Mouse (Mus musculus) liver, adult 2 months (tissue): ENCODE data around the gene Map4k5. TPM values are rescaled to one million over a fixed set of nuclear protein-coding genes. Genes with fewer than 3 reads are reported as not detected.

Experiments
- DNase-seq: peaks from one replicate; pipeline ENCODE4 v3.0.0-alpha.2; 2011; ENCODE audit warnings: low read depth, low spot score; ENCODE audit errors: extremely low read depth
- H3K27ac ChIP-seq: fragments of 200-500 bp; replicated peaks from 2 replicates; pipeline ENCODE4 v1.5.1; 2012; ENCODE audit warnings: low read depth, mild to moderate bottlenecking, control low read depth, inconsistent platforms, low read length; ENCODE audit not compliant: insufficient read depth
- H3K27me3 ChIP-seq: fragments of 200-500 bp; 2 replicates; pipeline ENCODE4 v1.6.1; 2012; ENCODE audit warnings: mild to moderate bottlenecking, moderate library complexity, low read length, inconsistent platforms; ENCODE audit not compliant: control insufficient read depth, insufficient read depth
- H3K36me3 ChIP-seq: fragments of 200-500 bp; 2 replicates; pipeline ENCODE4 v1.6.1; 2012; ENCODE audit warnings: low read length, inconsistent platforms; ENCODE audit not compliant: control insufficient read depth, insufficient read depth
- H3K4me1 ChIP-seq: fragments of 200-500 bp; 2 replicates; pipeline ENCODE4 v1.6.1; 2011; ENCODE audit warnings: low read length; ENCODE audit not compliant: control insufficient read depth, insufficient read depth
- H3K4me3 ChIP-seq: fragments of 200-500 bp; 2 replicates; pipeline ENCODE4 v1.5.1; 2011; ENCODE audit warnings: low read depth, mild to moderate bottlenecking, control low read depth, low read length, moderate library complexity; ENCODE audit not compliant: insufficient read depth
- H3K79me2 ChIP-seq: fragments of 200-500 bp; 2 replicates; pipeline ENCODE4 v1.6.1; 2012; ENCODE audit warnings: inconsistent platforms, mild to moderate bottlenecking, low read length, moderate library complexity; ENCODE audit not compliant: control insufficient read depth, insufficient read depth
- H3K9ac ChIP-seq: fragments of 200-500 bp; 2 replicates; pipeline ENCODE4 v1.6.1; 2012; ENCODE audit warnings: low read depth, mild to moderate bottlenecking, control low read depth, inconsistent platforms, low read length
- CTCF ChIP-seq: fragments of 200-500 bp; IDR thresholded peaks from 2 replicates; pipeline ENCODE4 v1.5.1; 2011; ENCODE audit warnings: low read depth, low read length, control low read depth
- POLR2A ChIP-seq: fragments of 200-500 bp; IDR thresholded peaks from 2 replicates; pipeline ENCODE4 v1.6.1; 2011; ENCODE audit warnings: low read length, control low read depth; ENCODE audit not compliant: insufficient read depth; ENCODE audit errors: extremely low read depth
- WGBS: fragments of 180-500 bp; shearing (Covaris S2); methylation state at CpG from one replicate; pipeline ENCODE4 v1.1.7; 2018; 5-methylcytosine and 5-hydroxymethylcytosine counted together
- polyA plus RNA-seq: library from polyadenylated mRNA; depleted of rRNA; stranded (reverse); fragments of >200 nt; gene quantifications from 2 replicates; pipeline ENCODE4 v1.2.3, GENCODE M21; 2012
- total RNA-seq: library from RNA; depleted of rRNA; stranded (reverse); fragments of >200 nt; gene quantifications from 2 replicates; pipeline ENCODE4 v1.2.3, GENCODE M21; 2014

The Map4k5 gene
- total and polyA plus RNA-seq, 2 experiments, result 3.6 to 15.6 TPM

DNA sequence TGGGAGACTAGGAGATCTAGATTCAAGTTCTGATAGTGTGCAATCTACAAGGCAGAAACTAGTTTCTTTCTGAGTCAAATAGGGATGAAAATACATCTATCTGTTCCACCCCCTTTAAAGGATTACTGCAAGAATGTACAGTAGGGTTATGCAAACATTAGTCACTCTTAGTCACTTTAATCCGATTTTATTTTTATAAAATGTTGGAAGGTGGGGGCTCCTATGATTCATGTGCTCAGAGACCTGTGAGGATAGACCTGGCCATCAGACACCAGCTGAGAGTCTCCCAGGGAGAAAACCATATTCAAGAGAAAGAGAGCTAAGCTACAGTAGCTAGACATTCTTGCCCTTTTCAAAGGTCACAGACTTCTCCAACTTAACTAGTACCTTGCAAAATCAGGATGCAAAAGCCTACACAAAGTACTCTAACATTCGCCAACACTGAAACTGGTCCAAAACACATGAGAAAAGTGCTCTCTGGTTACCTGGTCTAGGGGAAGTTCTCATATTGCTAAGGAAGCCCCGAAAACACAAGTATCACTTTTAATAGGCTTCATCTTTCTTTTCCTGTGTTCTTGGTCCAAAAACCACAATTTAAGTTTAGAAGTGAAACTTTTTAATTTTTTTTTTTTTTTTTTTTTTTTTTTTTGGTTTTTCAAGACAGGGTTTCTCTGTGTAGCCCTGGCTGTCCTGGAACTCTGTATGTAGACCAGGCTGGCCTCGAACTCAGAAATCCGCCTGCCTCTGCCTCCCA is 7.7 kb downstream of the Map4k5 start:
- no peaks in the 10 kb centered on the region for H3K36me3 ChIP-seq
- WGBS, result 69% methylated on average over 5 of the region's 5 CpGs
- H3K9ac ChIP-seq, result no peak overlapping the region
- no peaks in the 10 kb centered on the region for H3K27me3 ChIP-seq
- peak; percentile 37 for DNase-seq
- H3K4me3 ChIP-seq, result no peak overlapping the region
- peaks cover 59% of the 10 kb centered on the region for H3K79me2 ChIP-seq
- no peak overlapping the region for H3K27ac ChIP-seq
- no peak for TF ChIP-seq POLR2A
- TF ChIP-seq CTCF, result no peak
- peaks cover 17% of the 10 kb centered on the region for H3K4me1 ChIP-seq

DNA sequence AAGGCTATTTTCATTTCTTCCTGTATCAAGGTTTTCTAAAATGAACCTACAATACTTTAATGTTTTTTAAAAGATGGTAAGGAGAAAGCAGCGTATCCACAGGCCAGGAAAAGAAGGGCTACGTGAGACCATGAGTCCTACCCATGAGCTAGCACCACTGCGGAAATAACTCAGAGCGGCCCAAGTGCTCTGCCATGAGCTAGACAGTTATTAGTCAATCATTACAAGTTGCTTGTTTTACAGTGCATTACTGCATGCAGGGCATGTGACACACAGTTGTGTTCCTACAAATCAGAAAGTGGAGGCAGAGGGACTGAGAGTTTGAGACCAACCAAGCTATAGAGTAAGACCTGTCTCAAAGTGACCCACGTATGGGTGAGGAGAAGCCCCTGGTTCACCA is 8.9 kb downstream of the Map4k5 start:
- H3K36me3 ChIP-seq, result no peaks in the 10 kb centered on the region
- peaks cover 51% of the 10 kb centered on the region for H3K79me2 ChIP-seq
- H3K9ac ChIP-seq, result no peak overlapping the region
- no peaks in the 10 kb centered on the region for H3K27me3 ChIP-seq
- H3K4me3 ChIP-seq, result no peak overlapping the region
- no peak for TF ChIP-seq CTCF
- no peak for TF ChIP-seq POLR2A
- H3K27ac ChIP-seq, result no peak overlapping the region
- peaks cover 12% of the 10 kb centered on the region for H3K4me1 ChIP-seq
- 66% methylated on average over 5 of the region's 5 CpGs for WGBS
- DNase-seq, result peak; percentile 31

DNA sequence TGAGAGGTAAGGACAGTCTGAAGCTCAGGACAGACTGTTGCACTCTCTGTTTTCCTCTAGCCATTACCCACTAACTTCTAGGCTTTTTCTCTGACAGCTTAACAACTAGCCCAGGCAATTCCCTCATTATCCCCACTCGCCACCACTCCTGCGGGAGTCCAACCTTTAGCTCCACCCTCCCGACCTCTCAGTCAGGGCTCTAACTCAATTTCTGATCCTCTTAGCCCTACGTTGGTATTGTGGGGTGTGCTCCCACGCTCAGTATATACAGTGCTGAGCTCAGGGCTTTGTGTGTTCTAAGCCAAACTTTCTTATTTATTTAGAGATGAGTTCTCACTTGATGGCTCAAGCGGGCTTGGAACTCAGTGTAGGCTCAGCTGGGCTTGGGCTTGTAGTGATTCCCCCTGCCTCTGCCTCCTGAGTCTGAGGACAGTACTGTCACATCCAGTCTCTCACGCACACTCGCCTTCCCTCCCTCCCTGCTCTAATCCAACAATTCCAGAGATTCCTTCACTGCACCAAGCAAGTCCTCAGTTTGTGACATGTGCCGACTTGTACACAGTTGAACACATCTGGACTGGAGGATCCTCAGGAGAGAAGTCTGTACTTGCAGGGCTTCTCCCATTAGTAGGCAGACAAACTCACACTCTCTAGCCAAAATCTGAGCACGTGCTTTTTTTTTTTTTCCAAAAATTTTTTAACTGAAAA is 11.6 kb downstream of the Map4k5 start:
- H3K9ac ChIP-seq, result no peak overlapping the region
- H3K27ac ChIP-seq, result no peak overlapping the region
- no peak overlapping the region for H3K4me3 ChIP-seq
- TF ChIP-seq CTCF, result no peak
- no peak for TF ChIP-seq POLR2A
- peaks cover 4% of the 10 kb centered on the region; the same call in 1 of the 2 replicates for H3K4me1 ChIP-seq
- H3K79me2 ChIP-seq, result peaks cover 51% of the 10 kb centered on the region
- no peaks in the 10 kb centered on the region for H3K36me3 ChIP-seq
- DNase-seq, result no peak
- 73% methylated on average over 10 of the region's 10 CpGs for WGBS
- no peaks in the 10 kb centered on the region for H3K27me3 ChIP-seq

DNA sequence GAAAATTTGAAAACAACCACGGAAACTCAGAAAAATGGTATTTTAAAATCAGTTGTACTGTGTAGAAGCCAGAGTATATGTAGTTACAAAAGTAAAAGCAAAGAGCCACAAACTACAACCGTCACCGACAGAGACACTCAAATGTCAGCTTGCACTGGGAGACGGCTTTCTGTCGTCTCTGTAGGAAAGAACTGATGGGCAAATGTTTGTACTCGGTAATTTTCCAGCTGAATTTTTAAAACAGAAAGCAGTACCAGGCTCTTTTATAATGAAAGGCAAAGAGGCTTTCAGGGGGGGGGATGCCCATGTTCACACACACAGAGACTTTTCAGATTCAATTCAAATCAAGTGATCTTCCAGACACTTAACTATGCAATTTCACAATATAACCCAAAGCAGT is 13.3 kb downstream of the Map4k5 start:
- no peak overlapping the region for H3K4me3 ChIP-seq
- no peak for TF ChIP-seq POLR2A
- no peak for TF ChIP-seq CTCF
- H3K27ac ChIP-seq, result no peak overlapping the region
- H3K79me2 ChIP-seq, result peaks cover 48% of the 10 kb centered on the region
- H3K36me3 ChIP-seq, result no peaks in the 10 kb centered on the region
- H3K27me3 ChIP-seq, result no peaks in the 10 kb centered on the region
- H3K4me1 ChIP-seq, result peaks cover 2% of the 10 kb centered on the region; the same call in 1 of the 2 replicates
- WGBS, result 54% methylated on average over 6 of the region's 6 CpGs
- H3K9ac ChIP-seq, result no peak overlapping the region
- DNase-seq, result no peak

DNA sequence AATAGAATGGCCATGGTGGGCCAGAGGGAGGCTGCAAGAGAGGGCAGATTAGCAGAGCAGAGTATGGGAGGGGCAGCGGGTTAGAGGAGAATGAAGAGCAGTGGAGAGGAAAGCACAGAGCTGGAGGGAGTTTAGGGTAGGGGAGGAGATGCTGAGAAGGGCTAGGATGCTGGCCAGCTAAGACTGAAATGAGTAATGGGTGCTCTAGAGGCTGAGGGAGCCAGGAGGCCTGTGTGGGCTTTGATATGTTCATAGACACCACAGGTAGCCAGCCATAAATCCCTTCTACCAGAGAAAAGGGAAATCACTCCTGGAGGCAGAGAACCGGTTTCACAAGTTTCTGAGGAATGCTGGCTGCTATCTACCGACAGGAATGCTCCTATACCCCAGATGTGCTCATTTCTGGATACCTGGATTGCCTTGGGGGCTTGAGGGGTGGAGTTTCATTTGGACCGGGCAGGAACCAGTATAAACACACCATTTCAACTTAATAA is 13.8 kb downstream of the Map4k5 start:
- H3K27me3 ChIP-seq, result no peaks in the 10 kb centered on the region
- no peak overlapping the region for H3K4me3 ChIP-seq
- no peaks in the 10 kb centered on the region for H3K36me3 ChIP-seq
- WGBS, result 60% methylated on average over 4 of the region's 4 CpGs
- no peak for TF ChIP-seq POLR2A
- no peak for TF ChIP-seq CTCF
- H3K4me1 ChIP-seq, result peaks cover 2% of the 10 kb centered on the region; the same call in 1 of the 2 replicates
- H3K9ac ChIP-seq, result no peak overlapping the region
- no peak for DNase-seq
- H3K27ac ChIP-seq, result no peak overlapping the region
- H3K79me2 ChIP-seq, result peaks cover 43% of the 10 kb centered on the region
